Mouse (Mus musculus) heart, adult 10 weeks (tissue): ENCODE results near the gene Zmpste24. TPM values are rescaled to one million over a fixed set of nuclear protein-coding genes. Genes with fewer than 3 reads are reported as not detected.

ENCODE experiments used
- polyA plus RNA-seq: library from polyadenylated mRNA; stranded (reverse); fragments of 350-450 nt; fragmentation: Illumina TruSeq; extraction: RNeasy Lipid Tissue Mini Kit (QIAGEN cat#74804); gene quantifications from one replicate; pipeline ENCODE4 v1.2.3, GENCODE M21; 2014; ENCODE audit warnings: low read depth, low replicate concordance

Gene Zmpste24
- 32.3 TPM for polyA plus RNA-seq

GRCm38 (mm10) chr4:121097650-121098378, at the start of gene Zmpste24:
Gene Zmpste24 (minus strand): TSS chr4:121098241.

GRCm38 (mm10) chr4:121109126-121109525, 11.1 kb upstream of the Zmpste24 start, which contains the start of gene Tmco2:
Gene Tmco2 (minus strand): TSS chr4:121109226.

GRCm38 (mm10) chr4:121039331-121040115, 58.5 kb downstream of the Zmpste24 start, which contains the start of gene Col9a2:
Gene Col9a2 (plus strand): TSS chr4:121039385.

GRCm38 (mm10) chr4:121016928-121017657, 80.9 kb downstream of the Zmpste24 start, which contains the start of gene Smap2:
Gene Smap2 (minus strand): TSS chr4:121017247.

Other genes starting within 250 kb of the Zmpste24 start
- gene Rims3, start 243.4 kb downstream of the Zmpste24 start, polyA plus RNA-seq, result 0.16 TPM
- 3.2 TPM for gene Exo5, start 173.2 kb downstream of the Zmpste24 start, polyA plus RNA-seq
- gene Zfp69, start 146.5 kb downstream of the Zmpste24 start, polyA plus RNA-seq, result 0.86 TPM
- 33.1 TPM for gene Smap2, start 81.0 kb downstream of the Zmpste24 start, polyA plus RNA-seq
- gene Col9a2, start 58.9 kb downstream of the Zmpste24 start, polyA plus RNA-seq, result 0.24 TPM
- gene Tmco2, start 11.0 kb upstream of the Zmpste24 start, polyA plus RNA-seq, result not detected
- gene Rlf, start 116.8 kb upstream of the Zmpste24 start, polyA plus RNA-seq, result 7.5 TPM
- not detected for gene Gm12888, start 226.7 kb upstream of the Zmpste24 start, polyA plus RNA-seq